Mouse (Mus musculus) midbrain, embryonic 10.5 days (tissue): ENCODE measurements around the gene Tjp3. TPM values are rescaled to one million over a fixed set of nuclear protein-coding genes. Genes with fewer than 3 reads are reported as not detected.
"Not testable (repeated sequence)": the region's sequence is repeated elsewhere in the genome, so short reads cannot be mapped to it uniquely, and the experiment has no call there.

ENCODE experiments used
- DNase-seq: peaks from one replicate; pipeline ENCODE4 v3.0.0-alpha.2; 2017; ENCODE audit warnings: low spot score
- H3K27ac ChIP-seq: fragments of 300-500 bp; sonication (generic); replicated peaks from 2 replicates; pipeline ENCODE4 v1.5.1; 2016; ENCODE audit warnings: mild to moderate bottlenecking
- H3K27me3 ChIP-seq: fragments of 300-500 bp; sonication (generic); 2 replicates; pipeline ENCODE4 v1.6.1; 2016; ENCODE audit warnings: low read depth, mild to moderate bottlenecking; ENCODE audit not compliant: poor library complexity, severe bottlenecking
- H3K36me3 ChIP-seq: fragments of 300-500 bp; sonication (generic); 2 replicates; pipeline ENCODE4 v1.6.1; 2016; ENCODE audit warnings: mild to moderate bottlenecking, moderate library complexity
- H3K4me1 ChIP-seq: fragments of 300-500 bp; sonication (generic); 2 replicates; pipeline ENCODE4 v1.6.1; 2016
- H3K4me3 ChIP-seq: fragments of 300-500 bp; sonication (generic); 2 replicates; pipeline ENCODE4 v1.5.1; 2016; ENCODE audit warnings: mild to moderate bottlenecking, moderate library complexity
- H3K9me3 ChIP-seq: fragments of 300-500 bp; sonication (generic); replicated peaks from 2 replicates; pipeline ENCODE4 v1.6.1; 2016; ENCODE audit warnings: mild to moderate bottlenecking
- WGBS: fragments of 180-500 bp; shearing (Covaris S2); methylation state at CpG from one replicate; pipeline ENCODE4 v1.1.7; 2016; 5-methylcytosine and 5-hydroxymethylcytosine counted together
- microRNA-seq: library from miRNA; unstranded; fragments of <30 nt; microRNA quantifications from one replicate; pipeline ENCODE4, GENCODE M21; 2017
- polyA plus RNA-seq: library from polyadenylated mRNA; unstranded; fragments of >200 nt; fragmentation: Nextera tagmentation; extraction: Ambion mirVana; gene quantifications from 2 replicates; pipeline ENCODE4 v1.2.1, GENCODE M21; 2016

Tjp3 gene
- polyA plus RNA-seq, 1 experiment from 2014 or later, result 6.5 TPM

DNA sequence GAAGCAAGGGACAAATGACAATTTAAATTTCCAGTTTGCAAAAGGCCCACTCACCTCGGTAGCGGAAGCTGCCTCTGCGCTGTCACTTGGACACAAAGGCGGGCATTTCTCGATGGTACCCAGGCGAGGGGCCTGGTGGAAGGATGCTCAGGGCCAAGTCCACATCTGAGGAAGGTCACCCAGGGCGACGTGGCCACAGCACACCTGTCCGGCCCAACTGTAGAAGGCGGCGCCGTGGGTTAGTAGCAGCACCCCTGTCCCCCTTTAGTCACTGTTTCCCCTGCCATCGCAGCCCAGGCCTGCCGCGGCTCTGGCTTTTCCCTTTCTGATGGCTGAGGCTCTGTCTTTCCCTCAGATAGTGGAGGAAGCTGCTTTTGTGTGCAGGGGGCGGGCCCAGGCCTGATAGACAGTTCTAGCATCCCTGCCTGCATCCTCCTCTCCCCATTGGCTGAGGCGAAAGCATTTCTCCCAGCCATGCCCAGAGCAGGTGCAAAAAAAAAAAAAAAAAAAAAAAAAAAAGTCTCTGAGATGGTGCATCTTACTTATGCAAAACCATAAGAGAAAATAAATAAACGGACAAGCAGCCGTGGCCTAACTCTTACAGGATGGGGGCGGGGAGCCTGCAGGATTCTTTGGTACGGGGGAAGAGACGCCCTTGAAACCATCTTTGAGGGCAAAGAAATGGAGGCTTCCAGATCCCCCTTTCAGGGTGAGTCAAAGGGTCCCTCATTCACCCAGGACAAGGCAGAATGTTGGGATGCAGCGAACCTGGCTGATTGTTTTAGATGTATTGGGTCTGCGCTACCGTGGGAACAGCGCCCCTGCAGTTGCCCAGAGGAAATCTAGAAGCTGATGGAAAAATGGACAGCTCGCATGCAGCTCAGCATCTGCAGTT lies 60.7 kb downstream of the Tjp3 start, which contains the start of gene Atcay:
TSS of gene Atcay (minus strand) at position 396 of the 895 bp plus-strand sequence.
- 7% methylated on average over 27 of the region's 27 CpGs for WGBS
- DNase-seq, result peak; percentile 72
- no peaks in the 10 kb centered on the region for H3K36me3 ChIP-seq

DNA sequence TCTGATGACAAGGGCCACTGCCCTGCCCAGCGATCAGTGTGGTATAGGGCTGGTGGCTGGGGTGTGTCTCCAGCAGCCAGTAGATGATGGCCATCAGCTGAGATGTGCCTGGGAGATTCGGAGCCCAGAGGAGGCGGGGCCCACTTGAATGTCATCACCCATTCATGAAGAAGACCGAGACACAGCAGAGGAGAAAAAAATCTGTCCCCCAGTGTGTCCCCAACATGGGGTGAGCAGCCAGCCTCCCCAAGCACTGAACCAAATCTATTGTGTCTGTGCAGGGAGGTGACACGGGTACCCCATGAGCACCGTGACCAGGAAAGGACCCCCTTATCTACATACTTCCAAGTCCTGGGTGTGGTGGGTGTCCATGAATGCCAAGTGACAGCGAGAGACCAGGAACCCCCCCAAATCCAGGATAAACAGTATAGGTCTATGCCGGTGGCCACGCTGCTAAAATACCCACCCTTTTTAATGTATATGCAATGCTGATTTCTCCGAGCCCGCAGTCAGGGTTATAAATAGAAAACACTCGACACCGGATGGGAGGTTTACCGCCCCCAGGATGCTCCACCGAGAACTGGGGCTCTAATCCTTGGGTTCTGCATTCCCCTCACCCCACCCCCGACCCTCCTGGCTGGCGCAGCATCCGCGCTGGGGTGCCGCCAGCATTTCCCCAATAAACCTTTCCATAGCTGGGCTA lies 61.5 kb downstream of the Tjp3 start:
- no peaks in the 10 kb centered on the region for H3K36me3 ChIP-seq
- no peak for DNase-seq
- H3K4me1 ChIP-seq, result peaks cover 37% of the 10 kb centered on the region
- peak overlapping the region; percentile 65 for H3K4me3 ChIP-seq
- 13% methylated on average over 20 of the region's 20 CpGs for WGBS
- H3K27me3 ChIP-seq, result peaks cover 42% of the 10 kb centered on the region
- H3K9me3 ChIP-seq, result no peaks in the 10 kb centered on the region
- peak overlapping the region; percentile 86 for H3K27ac ChIP-seq

More for the DNA sequence above, 60.7 kb downstream of the Tjp3 start, which contains the start of gene Atcay:
- Histone ChIP-seq H3K4me3 (peak within 1 kb of the TSS; percentile 65), H3K27me3 (peaks cover 42% of the 10 kb centered on the region), H3K27ac (peak within 1 kb of the TSS; percentile 86), H3K9me3 (no peaks in the 10 kb centered on the region), H3K4me1 (peaks cover 37% of the 10 kb centered on the region)

DNA sequence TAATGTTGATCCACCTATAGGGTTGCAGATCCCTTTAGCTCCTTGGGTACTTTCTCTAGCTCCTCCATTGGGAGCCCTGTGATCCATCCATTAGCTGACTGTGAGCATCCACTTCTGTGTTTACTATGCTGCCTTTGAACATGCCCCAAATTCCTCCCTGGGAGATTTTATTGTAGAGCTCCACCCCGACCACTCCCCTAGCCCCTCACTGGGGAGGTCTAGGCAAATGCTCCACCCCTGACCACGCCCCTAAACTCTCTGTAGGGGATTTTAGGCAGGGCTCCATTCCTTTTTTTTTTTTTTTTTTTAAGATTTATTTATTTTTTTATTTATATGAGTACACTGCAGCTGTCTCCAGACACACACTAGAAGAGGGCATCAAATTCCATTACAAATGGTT lies 67.7 kb downstream of the Tjp3 start:
- not testable (repeated sequence) for H3K27me3 ChIP-seq, H3K9me3 ChIP-seq, H3K4me1 ChIP-seq, DNase-seq, H3K4me3 ChIP-seq, H3K27ac ChIP-seq
- H3K36me3 ChIP-seq, result peaks cover 14% of the 10 kb centered on the region; the same call in 1 of the 2 replicates
- WGBS, result 79% methylated on average over 2 of the region's 2 CpGs

Small RNA genes within 50 kb of the gene (microRNA-seq; reads per million reads assigned to microRNA genes)
- 16.8 reads per million, percentile 29 among the genes with 10 or more reads in this experiment for gene Mir3057

Other genes starting within 250 kb of the Tjp3 start
- gene Sgta, start 231.4 kb downstream of the Tjp3 start, polyA plus RNA-seq, result 289 and 314 TPM in 2 replicates
- 87.1 and 107 TPM in 2 replicates for gene Thop1, start 221.5 kb downstream of the Tjp3 start, polyA plus RNA-seq
- gene Creb3l3, start 192.7 kb downstream of the Tjp3 start, polyA plus RNA-seq, result 0.35 and 0.60 TPM in 2 replicates
- gene Map2k2, start 185.7 kb downstream of the Tjp3 start, polyA plus RNA-seq, result 215 TPM in 2 replicates
- 7.8 and 9.8 TPM in 2 replicates for gene Zbtb7a, start 156.4 kb downstream of the Tjp3 start, polyA plus RNA-seq
- 61.4 and 68.5 TPM in 2 replicates for gene Pias4, start 123.7 kb downstream of the Tjp3 start, polyA plus RNA-seq
- 528 and 571 TPM in 2 replicates for gene Eef2, start 115.0 kb downstream of the Tjp3 start, polyA plus RNA-seq
- 52.7 and 53.3 TPM in 2 replicates for gene Dapk3, start 108.6 kb downstream of the Tjp3 start, polyA plus RNA-seq
- 0.09 TPM in 1 of 2 replicates, not detected in the other for gene 4930442H23Rik, start 107.7 kb downstream of the Tjp3 start, polyA plus RNA-seq
- not detected in 2 replicates for gene Nmrk2, start 89.5 kb downstream of the Tjp3 start, polyA plus RNA-seq
- gene Atcay, start 60.7 kb downstream of the Tjp3 start, polyA plus RNA-seq, result 8.7 and 17.1 TPM in 2 replicates
- gene Zfr2, start 58.4 kb downstream of the Tjp3 start, polyA plus RNA-seq, result 3.5 and 6.3 TPM in 2 replicates
- 3.7 and 4.2 TPM in 2 replicates for gene Matk, start 38.6 kb downstream of the Tjp3 start, polyA plus RNA-seq
- gene Mrpl54, start 24.6 kb downstream of the Tjp3 start, polyA plus RNA-seq, result 229 and 258 TPM in 2 replicates
- 50.5 and 55.5 TPM in 2 replicates for gene Apba3, start 24.6 kb downstream of the Tjp3 start, polyA plus RNA-seq
- gene Pip5k1c, start 1.4 kb upstream of the Tjp3 start, polyA plus RNA-seq, result 55.0 and 60.8 TPM in 2 replicates
- 53.5 and 53.6 TPM in 2 replicates for gene Cactin, start 29.5 kb upstream of the Tjp3 start, polyA plus RNA-seq
- gene Tbxa2r, start 37.1 kb upstream of the Tjp3 start, polyA plus RNA-seq, result 2.9 and 3.3 TPM in 2 replicates
- not detected in 2 replicates for gene Gipc3, start 51.7 kb upstream of the Tjp3 start, polyA plus RNA-seq
- 102 and 115 TPM in 2 replicates for gene Hmg20b, start 58.9 kb upstream of the Tjp3 start, polyA plus RNA-seq
- 9.3 and 10.6 TPM in 2 replicates for gene Mfsd12, start 65.9 kb upstream of the Tjp3 start, polyA plus RNA-seq
- gene 4930404N11Rik, start 74.2 kb upstream of the Tjp3 start, polyA plus RNA-seq, result 0.38 and 0.39 TPM in 2 replicates
- 138 and 146 TPM in 2 replicates for gene Fzr1, start 86.9 kb upstream of the Tjp3 start, polyA plus RNA-seq
- 93.4 and 98.7 TPM in 2 replicates for gene Dohh, start 92.8 kb upstream of the Tjp3 start, polyA plus RNA-seq
- gene Gm48551, start 92.9 kb upstream of the Tjp3 start, polyA plus RNA-seq, result 2.9 and 3.4 TPM in 2 replicates
- 1.7 and 2.9 TPM in 2 replicates for gene Gm48552, start 97.4 kb upstream of the Tjp3 start, polyA plus RNA-seq
- 1.7 and 2.3 TPM in 2 replicates for gene Smim24, start 101.5 kb upstream of the Tjp3 start, polyA plus RNA-seq
- gene Nfic, start 164.1 kb upstream of the Tjp3 start, polyA plus RNA-seq, result 8.7 and 11.7 TPM in 2 replicates
- 5.0 and 10.8 TPM in 2 replicates for gene Celf5, start 191.1 kb upstream of the Tjp3 start, polyA plus RNA-seq
- 84.5 and 87.5 TPM in 2 replicates for gene Ncln, start 204.8 kb upstream of the Tjp3 start, polyA plus RNA-seq
- 0.37 and 0.89 TPM in 2 replicates for gene S1pr4, start 208.6 kb upstream of the Tjp3 start, polyA plus RNA-seq
- gene Gna15, start 232.6 kb upstream of the Tjp3 start, polyA plus RNA-seq, result 0.53 and 0.85 TPM in 2 replicates